Mouse (Mus musculus): Measurements from ENCODE around the gene Ntrk2.

GRCm38 (mm10) chr13:59002943-59003806 is 196.8 kb downstream of the Ntrk2 start:
- no peak for TF ChIP-seq POLR2A (IDR thresholded peaks at IDR 0.05; ENCODE audit: extremely low read depth, insufficient read depth, low read length)
- TF ChIP-seq CTCF (IDR thresholded peaks at IDR 0.05; ENCODE audit: extremely low read depth, insufficient read depth, low read length) = no peak
